Mouse (Mus musculus): ENCODE results near the gene Nptx2.

- TF ChIP-seq CTCF (IDR thresholded peaks at IDR 0.05; ENCODE audit: extremely low read depth, insufficient read depth, insufficient read length, insufficient replicate concordance) (no peak), POLR2A (IDR thresholded peaks at IDR 0.05; ENCODE audit: low read depth, low read length) (no peak)
These were observed 11.0 kb downstream of the Nptx2 start for GRCm38 (mm10) chr5:144556710-144557109.
